Mouse (Mus musculus) CH12.LX (cell line): Measurements from ENCODE around the gene Cep104. TPM values are rescaled to one million over a fixed set of nuclear protein-coding genes. Genes with fewer than 3 reads are reported as not detected.

Experiments used
- DNase-seq: peaks from one replicate; pipeline ENCODE4 v3.0.0-alpha.2; 2013; ENCODE audit errors: extremely low read depth
- H3K27ac ChIP-seq: 2 replicates; pipeline ENCODE4 v1.5.1; 2012; ENCODE audit warnings: low read depth, mild to moderate bottlenecking, control low read depth, moderate library complexity; ENCODE audit not compliant: insufficient read depth
- H3K27me3 ChIP-seq: replicated peaks from 2 replicates; pipeline ENCODE3; 2012; ENCODE audit warnings: inconsistent platforms
- H3K36me3 ChIP-seq, 2 experiments: replicated peaks in 1 of 2; 2 replicates each; pipeline versions ENCODE3 to v1.6.1; 2012; ENCODE audit warnings: inconsistent platforms in 1 of 2, low read length in 1 of 2, mild to moderate bottlenecking in 1 of 2, mixed read lengths in 1 of 2, moderate library complexity in 1 of 2; ENCODE audit not compliant: control insufficient read depth in 1 of 2, insufficient read depth in 1 of 2
- H3K4me1 ChIP-seq, 2 experiments: 2 replicates each; pipeline ENCODE4 v1.6.1; 2012; ENCODE audit warnings: inconsistent platforms in 1 of 2, moderate library complexity in 1 of 2; ENCODE audit not compliant: insufficient read depth in 2 of 2, control insufficient read depth in 1 of 2
- H3K4me2 ChIP-seq: 2 replicates; pipeline ENCODE4 v1.6.1; 2012; ENCODE audit warnings: low read depth, mild to moderate bottlenecking, control low read depth; ENCODE audit not compliant: poor library complexity, insufficient read depth, severe bottlenecking
- H3K4me3 ChIP-seq, 3 experiments: fragments of 150-350 bp in 1 of 3; sonication (generic) in 1 of 3; replicated peaks in 1 of 3; 2 replicates each; pipeline versions ENCODE3 to v1.5.1; 2011 to 2012; ENCODE audit warnings: low read depth in 2 of 3, low read length in 2 of 3, mild to moderate bottlenecking in 2 of 3, moderate library complexity in 2 of 3, control low read depth in 1 of 3, improper control_type of control experiment in 1 of 3, inconsistent platforms in 1 of 3, mixed read lengths in 1 of 3; ENCODE audit not compliant: poor library complexity in 1 of 3
- H3K79me2 ChIP-seq: replicated peaks from 2 replicates; pipeline ENCODE4 v1.6.1; 2012; ENCODE audit warnings: mild to moderate bottlenecking, moderate library complexity; ENCODE audit not compliant: control insufficient read depth, poor library complexity, insufficient read depth, severe bottlenecking; ENCODE audit errors: extremely low read depth
- H3K9ac ChIP-seq: 2 replicates; pipeline ENCODE4 v1.6.1; 2012; ENCODE audit warnings: low read depth, mild to moderate bottlenecking, control low read depth, moderate library complexity; ENCODE audit not compliant: insufficient read depth
- H3K9me3 ChIP-seq: replicated peaks from 2 replicates; pipeline ENCODE3; 2012; ENCODE audit warnings: low read length, inconsistent platforms, mixed read lengths
- CHD1 ChIP-seq: IDR thresholded peaks from 2 replicates; pipeline ENCODE4 v1.6.1; 2012; ENCODE audit warnings: low read depth, low read length, improper control_type of control experiment, inconsistent platforms
- CHD2 ChIP-seq: IDR thresholded peaks from 2 replicates; pipeline ENCODE4 v1.6.1; 2011; ENCODE audit warnings: low read length, improper control_type of control experiment
- CTCF ChIP-seq, 2 experiments: IDR thresholded peaks in 1 of 2; conservative IDR thresholded peaks in 1 of 2; 2 replicates each; pipeline ENCODE4 v1.5.1; 2011 to 2012; ENCODE audit warnings: low read depth in 2 of 2, low read length in 2 of 2, improper control_type of control experiment in 1 of 2, inconsistent platforms in 1 of 2, mild to moderate bottlenecking in 1 of 2, moderate library complexity in 1 of 2
- E2F4 ChIP-seq: IDR thresholded peaks from 2 replicates; pipeline ENCODE4 v1.6.1; 2011; ENCODE audit warnings: low read depth, low read length, improper control_type of control experiment; ENCODE audit not compliant: insufficient replicate concordance
- ELF1 ChIP-seq: IDR thresholded peaks from 2 replicates; pipeline ENCODE4 v1.6.1; 2014; ENCODE audit warnings: low read depth, mild to moderate bottlenecking, inconsistent platforms, low read length, improper control_type of control experiment
- GABPA ChIP-seq: IDR thresholded peaks from 2 replicates; pipeline ENCODE4 v1.6.1; 2012; ENCODE audit warnings: low read depth, low read length, improper control_type of control experiment, inconsistent platforms; ENCODE audit not compliant: insufficient replicate concordance
- HCFC1 ChIP-seq: IDR thresholded peaks from 2 replicates; pipeline ENCODE4 v1.6.1; 2012; ENCODE audit warnings: low read depth, mild to moderate bottlenecking, inconsistent platforms, low read length, improper control_type of control experiment
- IRF4 ChIP-seq: IDR thresholded peaks from 2 replicates; pipeline ENCODE4 v1.6.1; 2014; ENCODE audit warnings: low read depth, mild to moderate bottlenecking, inconsistent platforms, low read length, improper control_type of control experiment
- JUN ChIP-seq: IDR thresholded peaks from 2 replicates; pipeline ENCODE4 v1.6.1; 2011; ENCODE audit warnings: low read depth, mild to moderate bottlenecking, low read length, improper control_type of control experiment, moderate library complexity; ENCODE audit not compliant: insufficient read depth
- JUND ChIP-seq: conservative IDR thresholded peaks from 2 replicates; pipeline ENCODE4 v1.6.1; 2011; ENCODE audit warnings: low read depth, low read length, improper control_type of control experiment
- KAT2A ChIP-seq: IDR thresholded peaks from 2 replicates; pipeline ENCODE4 v1.6.1; 2012; ENCODE audit warnings: low read length, improper control_type of control experiment, inconsistent platforms; ENCODE audit not compliant: insufficient replicate concordance
- MAFK ChIP-seq: IDR thresholded peaks from 2 replicates; pipeline ENCODE4 v1.6.1; 2011; ENCODE audit warnings: low read length, improper control_type of control experiment; ENCODE audit not compliant: insufficient replicate concordance
- MAX ChIP-seq: IDR thresholded peaks from 2 replicates; pipeline ENCODE4 v1.6.1; 2011; ENCODE audit warnings: low read length, improper control_type of control experiment
- MEF2A ChIP-seq: IDR thresholded peaks from 2 replicates; pipeline ENCODE4 v1.6.1; 2014; ENCODE audit warnings: low read depth, mild to moderate bottlenecking, inconsistent platforms, low read length, improper control_type of control experiment, borderline replicate concordance
- MXI1 ChIP-seq: IDR thresholded peaks from 2 replicates; pipeline ENCODE4 v1.6.1; 2011; ENCODE audit warnings: mild to moderate bottlenecking, low read depth, low read length, improper control_type of control experiment
- MYC ChIP-seq: IDR thresholded peaks from 2 replicates; pipeline ENCODE4 v1.6.1; 2011; ENCODE audit warnings: low read depth, mild to moderate bottlenecking, improper control_type of control experiment, low read length
- NELFE ChIP-seq: IDR thresholded peaks from 2 replicates; pipeline ENCODE4 v1.6.1; 2011; ENCODE audit warnings: low read depth, low read length, improper control_type of control experiment
- NRF1 ChIP-seq: IDR thresholded peaks from 2 replicates; pipeline ENCODE4 v1.6.1; 2014; ENCODE audit warnings: low read depth, mild to moderate bottlenecking, inconsistent platforms, low read length, improper control_type of control experiment, moderate library complexity
- PAX5 ChIP-seq: IDR thresholded peaks from 2 replicates; pipeline ENCODE4 v1.6.1; 2012; ENCODE audit warnings: low read length, inconsistent platforms, mixed read lengths
- POLR2A ChIP-seq: IDR thresholded peaks from 2 replicates; pipeline ENCODE4 v1.6.1; 2011; ENCODE audit warnings: low read depth, mild to moderate bottlenecking, improper control_type of control experiment, low read length
- RAD21 ChIP-seq: IDR thresholded peaks from 2 replicates; pipeline ENCODE4 v1.6.1; 2011; ENCODE audit warnings: low read depth, mild to moderate bottlenecking, low read length, improper control_type of control experiment, moderate library complexity
- RCOR1 ChIP-seq: conservative IDR thresholded peaks from 2 replicates; pipeline ENCODE4 v1.6.1; 2012; ENCODE audit warnings: low read depth, mild to moderate bottlenecking, inconsistent platforms, low read length, improper control_type of control experiment
- SMC3 ChIP-seq: IDR thresholded peaks from 2 replicates; pipeline ENCODE4 v1.6.1; 2011; ENCODE audit warnings: low read depth, low read length, improper control_type of control experiment
- TBP ChIP-seq: conservative IDR thresholded peaks from 2 replicates; pipeline ENCODE4 v1.6.1; 2011; ENCODE audit warnings: low read depth, low read length, improper control_type of control experiment
- TCF12 ChIP-seq: IDR thresholded peaks from 2 replicates; pipeline ENCODE4 v1.6.1; 2014; ENCODE audit warnings: low read depth, mild to moderate bottlenecking, inconsistent platforms, low read length, improper control_type of control experiment
- UBTF ChIP-seq: IDR thresholded peaks from 2 replicates; pipeline ENCODE4 v1.6.1; 2012; ENCODE audit warnings: low read depth, mild to moderate bottlenecking, inconsistent platforms, low read length, improper control_type of control experiment, moderate library complexity
- USF1 ChIP-seq: IDR thresholded peaks from 2 replicates; pipeline ENCODE4 v1.6.1; 2014; ENCODE audit warnings: low read depth, mild to moderate bottlenecking, inconsistent platforms, low read length, improper control_type of control experiment
- ZC3H11A ChIP-seq: IDR thresholded peaks from 2 replicates; pipeline ENCODE4 v1.6.1; 2012; ENCODE audit warnings: low read depth, mild to moderate bottlenecking, inconsistent platforms, low read length, improper control_type of control experiment
- ZMIZ1 ChIP-seq: IDR thresholded peaks from 2 replicates; pipeline ENCODE4 v1.6.1; 2012; ENCODE audit warnings: low read depth, mild to moderate bottlenecking, inconsistent platforms, low read length, improper control_type of control experiment
- ZNF384 ChIP-seq: IDR thresholded peaks from 2 replicates; pipeline ENCODE4 v1.6.1; 2012; ENCODE audit warnings: low read depth, low read length, improper control_type of control experiment, inconsistent platforms
- dilution Hi-C: fragments of 300-500 bp; cut with MboI; formaldehyde crosslinking; loops from 2 replicates; pipeline ENCODE4 v1.14.3; 2020; ENCODE audit warnings: low sequenced_read_pairs; ENCODE audit not compliant: extremely low pct_unique_long_range_greater_than_20kb, extremely low pct_ligation_motif_present
- in situ Hi-C: fragments of 300-500 bp; cut with MboI; formaldehyde crosslinking; loops from 3 replicates; pipeline ENCODE4 v1.14.3; 2019; ENCODE audit warnings: low sequenced_read_pairs, low pct_ligation_motif_present, low pct_unique_long_range_greater_than_20kb, mixed read lengths
- polyA plus RNA-seq: library from polyadenylated mRNA; unstranded; fragments of >175 nt; gene quantifications from 2 replicates; pipeline ENCODE4 v1.2.1, GENCODE M21; 2012; ENCODE audit warnings: low read depth; ENCODE audit not compliant: insufficient read length
- total RNA-seq, 2 experiments: library from RNA; depleted of rRNA; stranded (reverse); fragments of 300-350 nt in 1 of 2; fragments of >200 nt in 1 of 2; gene quantifications; 2 replicates each; pipeline ENCODE4 v1.2.3; 2012 to 2014

Gene Cep104
- total and polyA plus RNA-seq, 3 experiments = 4.6 to 10.9 (median 7.0) TPM

GRCm38 (mm10) chr4:154056661-154057060 lies 81.7 kb downstream of the Cep104 start:
- no peaks in the 10 kb centered on the region for H3K9me3 ChIP-seq
- H3K79me2 ChIP-seq = no peaks in the 10 kb centered on the region
- H3K4me1 ChIP-seq = no peaks in the 10 kb centered on the region; a peak in 1 of 4 replicates
- H3K9ac ChIP-seq = no peak overlapping the region
- TF ChIP-seq MEF2A (no peak), RCOR1 (no peak), CHD1 (no peak), HCFC1 (no peak), NELFE (no peak), TBP (no peak), UBTF (no peak), PAX5 (no peak), ZNF384 (no peak), KAT2A (no peak), CHD2 (no peak), ZMIZ1 (no peak), CTCF (conservative IDR thresholded peaks at IDR 0.05 in 1 of 2, IDR thresholded peaks at IDR 0.05 in 1 of 2; ENCODE audit: low read depth in 2 of 2, low read length in 2 of 2) (no peak), ZC3H11A (no peak), E2F4 (no peak), POLR2A (no peak), GABPA (no peak), MAFK (no peak), MYC (no peak), MXI1 (no peak)
- no peak overlapping the region for H3K27ac ChIP-seq
- H3K27me3 ChIP-seq = no peaks in the 10 kb centered on the region
- no peak overlapping the region for H3K4me3 ChIP-seq
- H3K4me2 ChIP-seq = no peak overlapping the region
- H3K36me3 ChIP-seq = peaks cover 53 to 59% of the 10 kb centered on the region in 2 experiments
- in situ Hi-C loops (no loop called here), dilution Hi-C loops (no loop called here)
- no peak for DNase-seq

- in situ Hi-C loops = no loop called here
- peaks cover 62 to 70% of the 10 kb centered on the region in 2 experiments for H3K36me3 ChIP-seq
- TF ChIP-seq MYC = no peak
- TF ChIP-seq RCOR1 = no peak
- no peak for TF ChIP-seq CTCF (conservative IDR thresholded peaks at IDR 0.05 in 1 of 2, IDR thresholded peaks at IDR 0.05 in 1 of 2; ENCODE audit: low read depth in 2 of 2, low read length in 2 of 2)
- no peak for TF ChIP-seq ZMIZ1
- TF ChIP-seq TCF12 = no peak
- no peak for TF ChIP-seq SMC3
- TF ChIP-seq POLR2A = no peak
- TF ChIP-seq MAFK = no peak
- TF ChIP-seq E2F4 = no peak
- TF ChIP-seq JUN = no peak
- TF ChIP-seq USF1 = no peak
- no peak for TF ChIP-seq CHD1
- TF ChIP-seq NRF1 = no peak
- TF ChIP-seq MEF2A = no peak
- TF ChIP-seq JUND = no peak
- TF ChIP-seq MAX = no peak
- TF ChIP-seq ELF1 = no peak
- no peak for TF ChIP-seq IRF4
- TF ChIP-seq RAD21 = no peak
- TF ChIP-seq, all 38 proteins: peak for 0
- H3K27me3 ChIP-seq = no peaks in the 10 kb centered on the region
- dilution Hi-C loops = no loop called here
- no peak overlapping the region for H3K9ac ChIP-seq
- no peaks in the 10 kb centered on the region; a peak in 1 of 4 replicates for H3K4me1 ChIP-seq
- no peaks in the 10 kb centered on the region for H3K79me2 ChIP-seq
- H3K4me2 ChIP-seq = no peak overlapping the region
- no peaks in the 10 kb centered on the region for H3K9me3 ChIP-seq
- no peak overlapping the region for H3K27ac ChIP-seq
- DNase-seq = no peak
- no peak overlapping the region for H3K4me3 ChIP-seq
Observed at GRCm38 (mm10) chr4:154057696-154058095, 82.7 kb downstream of the Cep104 start.
